Mouse (Mus musculus): ENCODE measurements around the gene Dalrd3.

DNA sequence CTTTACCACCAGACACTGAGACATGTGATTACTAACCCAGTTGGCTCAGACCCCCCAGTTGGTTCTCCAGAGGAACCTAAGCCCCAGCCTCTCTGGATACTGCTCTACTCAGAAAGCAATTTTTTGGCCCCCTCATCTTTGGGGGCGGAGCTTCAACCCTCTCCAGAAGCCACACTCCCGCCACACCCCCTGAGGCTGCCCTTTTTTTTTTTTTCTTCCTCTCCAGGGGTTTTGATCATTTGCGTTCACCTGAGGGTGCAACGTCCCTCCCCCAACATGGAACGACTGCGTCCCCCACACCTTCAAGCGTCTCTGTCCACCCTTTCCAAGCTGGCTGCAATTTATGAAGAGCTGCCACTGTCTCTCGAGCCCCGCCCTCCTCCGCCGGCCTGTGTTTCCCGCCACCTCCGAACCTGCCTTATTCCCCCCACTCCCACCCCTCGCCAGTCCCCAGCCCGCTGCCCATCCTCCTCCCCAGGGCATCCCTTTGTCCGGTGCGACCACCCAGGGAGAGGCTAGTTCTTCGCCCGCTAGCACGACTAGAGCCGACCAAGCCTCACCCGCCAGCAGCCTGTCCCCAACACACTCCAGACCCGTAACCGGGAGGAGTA, 8.4 kb downstream of the Dalrd3 start:
- TF ChIP-seq CTCF (IDR thresholded peaks at IDR 0.05; ENCODE audit: control insufficient read depth, insufficient read depth, insufficient replicate concordance, low read depth, low read length), result no peak
- TF ChIP-seq POLR2A (IDR thresholded peaks at IDR 0.05; ENCODE audit: control insufficient read depth, low read depth, low read length), result no peak
